Mouse (Mus musculus) cortical plate, adult 2 months (tissue): ENCODE measurements around the gene Fam166b.

Source experiments
- CTCF ChIP-seq: fragments of 200-500 bp; IDR thresholded peaks from 2 replicates; pipeline ENCODE4 v1.5.1; 2011; ENCODE audit warnings: mild to moderate bottlenecking, control low read depth, low read length; ENCODE audit not compliant: insufficient read depth; ENCODE audit errors: extremely low read depth
- POLR2A ChIP-seq: fragments of 200-500 bp; IDR thresholded peaks from 2 replicates; pipeline ENCODE4 v1.6.1; 2011; ENCODE audit warnings: mild to moderate bottlenecking, low read length, control low read depth; ENCODE audit not compliant: insufficient read depth; ENCODE audit errors: extremely low read depth

- TF ChIP-seq CTCF (no peak), POLR2A (no peak)
These were observed 4.9 kb downstream of the Fam166b start for GRCm38 (mm10) chr4:43424072-43424471.
